Mouse (Mus musculus): ENCODE measurements around the gene Snap91. TPM values are rescaled to one million over a fixed set of nuclear protein-coding genes. Genes with fewer than 3 reads are reported as not detected.

Gene Snap91
- polyA plus RNA-seq, 1 experiment from 2014 or later = 0.26 TPM

DNA sequence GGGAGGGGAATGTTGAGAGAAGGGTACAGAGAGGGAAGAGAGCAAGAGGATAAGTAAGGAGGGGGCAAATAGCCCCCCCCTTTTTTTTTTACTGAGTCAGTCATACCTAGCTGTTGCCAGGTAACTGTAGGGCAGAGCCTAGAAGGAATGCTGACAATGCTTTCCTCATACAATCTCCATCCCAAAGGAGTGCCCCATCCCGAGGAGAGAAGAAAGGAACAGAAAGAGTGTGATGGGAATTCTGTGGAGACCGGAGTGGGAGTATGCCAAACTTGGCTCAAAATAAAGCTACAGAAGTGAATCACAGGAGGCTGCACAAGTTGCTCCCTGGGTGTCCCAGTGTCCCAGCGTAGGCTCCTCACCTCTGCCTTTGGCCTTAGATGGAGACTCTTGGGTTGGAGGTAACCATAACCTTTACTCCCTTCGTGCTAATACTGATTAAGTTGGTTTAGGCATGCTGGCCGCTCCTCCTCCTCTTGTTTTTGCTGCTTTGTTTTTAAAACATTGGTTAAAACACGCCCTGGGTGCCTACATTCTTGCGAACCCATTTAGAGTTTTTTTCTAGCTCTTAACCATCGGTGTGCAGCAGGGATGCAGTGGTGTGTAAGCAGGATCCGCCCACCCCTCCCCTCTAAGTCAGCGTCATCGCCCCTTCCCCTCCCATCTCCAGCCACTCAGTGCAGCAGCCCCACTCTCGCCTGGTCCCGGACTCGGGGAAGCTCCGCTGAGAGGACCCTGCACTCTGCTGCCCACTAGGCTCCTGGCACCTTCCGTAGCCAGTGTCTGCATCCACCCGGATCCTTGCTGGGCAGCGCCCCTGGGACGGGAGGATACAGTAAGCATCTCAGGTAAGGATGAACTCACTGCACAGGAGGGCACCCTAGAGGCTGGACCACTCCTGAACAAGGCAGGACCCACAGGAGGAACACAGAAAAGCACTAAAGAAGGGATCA is 137.2 kb downstream of the Snap91 start, which contains the start of gene Prss35:
Gene Prss35, plus strand, starts transcription at position 691 of the 953 bp plus-strand sequence.
- no peaks in the 10 kb centered on the region for H3K9me3 ChIP-seq (replicated peaks)
- no peak within 1 kb of the TSS for H3K4me3 ChIP-seq (replicated peaks)
- no peak within 1 kb of the TSS for H3K27ac ChIP-seq (replicated peaks)
- H3K4me2 ChIP-seq = no peak within 1 kb of the TSS
- no peaks in the 10 kb centered on the region for H3K4me1 ChIP-seq (replicated peaks)
- WGBS (ENCODE audit: insufficient replicate concordance) = 4% methylated on average over 19 of the region's 19 CpGs
- H3K36me3 ChIP-seq (replicated peaks) = no peaks in the 10 kb centered on the region
- no peak within 1 kb of the TSS for H3K9ac ChIP-seq
- H3K27me3 ChIP-seq = peaks cover 10% of the 10 kb centered on the region; the same call in 1 of the 2 replicates
- ATAC-seq (ENCODE audit: insufficient read depth) = no peak

DNA sequence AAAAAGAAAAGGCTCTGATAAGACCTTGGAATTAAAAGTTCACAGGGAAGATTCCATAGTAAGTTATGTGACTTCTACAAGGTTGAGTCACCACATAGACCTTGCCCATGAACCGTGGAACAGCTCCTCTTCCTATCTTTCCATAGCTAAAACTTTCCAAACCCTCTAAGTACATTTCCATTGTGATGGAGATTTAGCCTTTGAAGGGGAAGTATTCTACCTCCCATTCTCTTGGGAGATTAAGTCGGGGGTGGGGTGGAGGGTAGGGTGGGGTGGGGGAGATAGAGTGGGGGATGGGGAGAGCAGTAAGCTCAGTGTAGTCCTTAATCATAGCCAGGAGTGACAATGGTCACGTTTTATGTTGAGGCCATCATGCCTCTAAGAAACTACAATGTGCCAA is 140.5 kb downstream of the Snap91 start:
- no peak for ATAC-seq (ENCODE audit: insufficient read depth)
- H3K27me3 ChIP-seq = peaks cover 10% of the 10 kb centered on the region; the same call in 1 of the 2 replicates
- 23% methylated on average over 3 of the region's 3 CpGs for WGBS (ENCODE audit: insufficient replicate concordance)
- H3K4me3 ChIP-seq (replicated peaks) = no peak overlapping the region
- H3K36me3 ChIP-seq (replicated peaks) = no peaks in the 10 kb centered on the region
- no peak overlapping the region for H3K4me2 ChIP-seq
- no peaks in the 10 kb centered on the region for H3K9me3 ChIP-seq (replicated peaks)
- H3K9ac ChIP-seq = no peak overlapping the region
- no peaks in the 10 kb centered on the region for H3K4me1 ChIP-seq (replicated peaks)
- H3K27ac ChIP-seq (replicated peaks) = no peak overlapping the region

DNA sequence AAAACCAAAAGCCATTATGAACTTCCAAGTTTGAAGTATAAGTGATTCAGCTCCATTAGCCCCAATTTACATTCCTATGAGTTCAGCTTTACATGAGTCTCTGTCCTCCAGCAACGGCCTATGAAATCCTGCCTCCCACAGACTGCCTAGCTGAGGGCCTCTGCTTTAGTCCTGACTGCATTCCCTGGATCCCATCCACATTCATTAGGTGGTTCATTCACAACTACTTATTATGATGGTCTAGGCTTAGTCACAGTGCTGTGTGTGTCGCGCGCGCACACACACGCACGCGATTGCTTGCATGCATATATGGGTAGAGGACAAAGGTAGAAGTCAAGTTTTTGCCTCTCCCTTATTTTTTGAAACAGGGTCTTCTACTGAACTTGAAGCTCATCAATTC is 141.7 kb downstream of the Snap91 start:
- no peak for ATAC-seq (ENCODE audit: insufficient read depth)
- Histone ChIP-seq H3K4me1 (replicated peaks) (no peaks in the 10 kb centered on the region), H3K9me3 (replicated peaks) (no peaks in the 10 kb centered on the region), H3K27ac (replicated peaks) (no peak overlapping the region), H3K36me3 (replicated peaks) (no peaks in the 10 kb centered on the region), H3K27me3 (0 out of 2 replicates have a peak, but pooled peaks cover 4% of the 10 kb centered on the region), H3K9ac (no peak overlapping the region), H3K4me2 (no peak overlapping the region), H3K4me3 (replicated peaks) (no peak overlapping the region)
- 89% methylated on average over 8 of the region's 8 CpGs for WGBS (ENCODE audit: insufficient replicate concordance)

DNA sequence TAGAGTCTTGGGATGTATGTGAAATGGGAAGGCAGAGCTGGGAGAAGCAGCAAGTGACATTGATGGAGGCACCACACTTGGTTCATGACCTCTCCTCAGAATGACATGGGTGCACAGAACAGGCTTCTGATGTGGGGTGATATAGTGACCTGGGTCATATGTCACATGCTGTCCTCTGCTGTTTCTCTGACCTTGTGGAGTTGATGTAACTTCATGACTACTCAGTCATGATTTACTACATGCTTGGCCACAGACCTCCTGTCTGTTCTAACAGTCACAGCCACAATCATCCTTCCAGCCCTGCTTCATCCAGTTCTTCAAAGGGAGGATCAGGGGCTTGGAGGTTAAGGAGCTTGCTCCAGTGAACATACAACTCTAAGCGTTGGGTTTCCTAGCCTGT is 142.4 kb downstream of the Snap91 start:
- ATAC-seq (ENCODE audit: insufficient read depth) = no peak
- Histone ChIP-seq H3K9me3 (replicated peaks) (no peaks in the 10 kb centered on the region), H3K27me3 (no peaks in the 10 kb centered on the region), H3K27ac (replicated peaks) (no peak overlapping the region), H3K4me3 (replicated peaks) (no peak overlapping the region), H3K9ac (no peak overlapping the region), H3K4me2 (no peak overlapping the region), H3K36me3 (replicated peaks) (no peaks in the 10 kb centered on the region), H3K4me1 (replicated peaks) (no peaks in the 10 kb centered on the region)
- WGBS (ENCODE audit: insufficient replicate concordance) = 67% methylated on average over 1 of the region's 1 CpGs

- H3K4me2 ChIP-seq = no peak overlapping the region
- 77% methylated on average over 4 of the region's 4 CpGs for WGBS (ENCODE audit: insufficient replicate concordance)
Measured at GRCm38 (mm10) chr9:86736991-86737390, 143.5 kb downstream of the Snap91 start.

GRCm38 (mm10) chr9:86734795-86735194 is 145.7 kb downstream of the Snap91 start:
- Histone ChIP-seq H3K4me3 (replicated peaks) (no peak overlapping the region), H3K27ac (replicated peaks) (no peak overlapping the region), H3K9ac (no peak overlapping the region), H3K27me3 (no peaks in the 10 kb centered on the region), H3K4me2 (no peak overlapping the region), H3K36me3 (replicated peaks) (no peaks in the 10 kb centered on the region), H3K9me3 (replicated peaks) (no peaks in the 10 kb centered on the region), H3K4me1 (replicated peaks) (no peaks in the 10 kb centered on the region)
- no peak for ATAC-seq (ENCODE audit: insufficient read depth)
- WGBS (ENCODE audit: insufficient replicate concordance) = 57% methylated on average over 9 of the region's 9 CpGs

More at GRCm38 (mm10) chr9:86736991-86737390, 143.5 kb downstream of the Snap91 start:
- Histone ChIP-seq H3K9ac (no peak overlapping the region), H3K4me3 (replicated peaks) (no peak overlapping the region), H3K27me3 (no peaks in the 10 kb centered on the region), H3K9me3 (replicated peaks) (no peaks in the 10 kb centered on the region), H3K36me3 (replicated peaks) (no peaks in the 10 kb centered on the region), H3K4me1 (replicated peaks) (no peaks in the 10 kb centered on the region), H3K27ac (replicated peaks) (no peak overlapping the region)
- no peak for ATAC-seq (ENCODE audit: insufficient read depth)

DNA sequence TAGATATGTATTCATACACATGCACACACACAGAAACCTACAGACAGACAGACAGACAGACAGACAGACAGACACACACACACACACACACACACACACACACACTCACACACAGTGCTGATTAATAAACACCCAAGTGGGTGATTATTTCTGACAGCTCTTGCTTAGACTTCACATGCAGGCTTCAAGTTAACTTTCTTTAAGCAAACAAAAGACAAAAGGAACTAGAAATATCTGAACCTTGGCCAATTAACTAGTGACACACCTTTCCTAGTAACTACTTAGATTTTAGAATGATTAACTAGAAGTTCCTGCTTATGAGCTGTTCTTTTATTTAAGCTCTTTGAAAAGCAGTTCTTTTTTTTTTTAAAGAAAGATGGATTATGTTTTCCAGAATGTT is 146.1 kb downstream of the Snap91 start:
- Histone ChIP-seq H3K9ac (no peak overlapping the region), H3K27ac (replicated peaks) (no peak overlapping the region), H3K4me1 (replicated peaks) (no peaks in the 10 kb centered on the region), H3K4me3 (replicated peaks) (no peak overlapping the region), H3K36me3 (replicated peaks) (no peaks in the 10 kb centered on the region), H3K9me3 (replicated peaks) (no peaks in the 10 kb centered on the region), H3K4me2 (no peak overlapping the region), H3K27me3 (no peaks in the 10 kb centered on the region)
- no peak for ATAC-seq (ENCODE audit: insufficient read depth)

DNA sequence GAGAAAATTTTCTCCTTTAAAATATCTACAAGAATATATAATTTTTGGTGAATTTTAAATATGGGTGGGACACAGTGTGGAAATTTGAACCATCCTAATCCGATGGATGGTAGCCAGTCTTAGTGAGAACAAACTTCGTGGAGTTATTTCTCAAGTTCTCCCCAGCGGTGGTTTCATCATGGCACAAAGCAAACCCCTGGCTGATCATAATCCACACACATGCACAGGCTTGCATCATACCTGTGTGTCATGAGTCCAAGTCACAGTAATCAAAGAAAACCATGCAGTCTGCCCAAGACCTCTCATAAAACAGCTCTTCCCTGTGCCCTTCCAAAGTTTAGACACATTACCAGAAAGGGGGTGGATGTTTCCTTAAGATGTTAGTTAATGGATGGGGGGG is 150.6 kb downstream of the Snap91 start:
- no peaks in the 10 kb centered on the region for H3K27me3 ChIP-seq
- H3K4me1 ChIP-seq (replicated peaks) = no peaks in the 10 kb centered on the region
- H3K36me3 ChIP-seq (replicated peaks) = no peaks in the 10 kb centered on the region
- H3K27ac ChIP-seq (replicated peaks) = no peak overlapping the region
- no peak overlapping the region for H3K4me3 ChIP-seq (replicated peaks)
- H3K9me3 ChIP-seq (replicated peaks) = no peaks in the 10 kb centered on the region
- 56% methylated on average over 3 of the region's 3 CpGs for WGBS (ENCODE audit: insufficient replicate concordance)
- H3K9ac ChIP-seq = no peak overlapping the region
- no peak overlapping the region for H3K4me2 ChIP-seq
- no peak for ATAC-seq (ENCODE audit: insufficient read depth)

- H3K27me3 ChIP-seq = no peaks in the 10 kb centered on the region
- no peak overlapping the region for H3K27ac ChIP-seq (replicated peaks)
- WGBS (ENCODE audit: insufficient replicate concordance) = 22% methylated on average over 1 of the region's 1 CpGs
- H3K9ac ChIP-seq = no peak overlapping the region
- H3K9me3 ChIP-seq (replicated peaks) = no peaks in the 10 kb centered on the region
- H3K4me2 ChIP-seq = no peak overlapping the region
- H3K4me3 ChIP-seq (replicated peaks) = no peak overlapping the region
- no peaks in the 10 kb centered on the region for H3K4me1 ChIP-seq (replicated peaks)
- H3K36me3 ChIP-seq (replicated peaks) = no peaks in the 10 kb centered on the region
- ATAC-seq (ENCODE audit: insufficient read depth) = no peak
Measured at GRCm38 (mm10) chr9:86729084-86729483, 151.4 kb downstream of the Snap91 start.

DNA sequence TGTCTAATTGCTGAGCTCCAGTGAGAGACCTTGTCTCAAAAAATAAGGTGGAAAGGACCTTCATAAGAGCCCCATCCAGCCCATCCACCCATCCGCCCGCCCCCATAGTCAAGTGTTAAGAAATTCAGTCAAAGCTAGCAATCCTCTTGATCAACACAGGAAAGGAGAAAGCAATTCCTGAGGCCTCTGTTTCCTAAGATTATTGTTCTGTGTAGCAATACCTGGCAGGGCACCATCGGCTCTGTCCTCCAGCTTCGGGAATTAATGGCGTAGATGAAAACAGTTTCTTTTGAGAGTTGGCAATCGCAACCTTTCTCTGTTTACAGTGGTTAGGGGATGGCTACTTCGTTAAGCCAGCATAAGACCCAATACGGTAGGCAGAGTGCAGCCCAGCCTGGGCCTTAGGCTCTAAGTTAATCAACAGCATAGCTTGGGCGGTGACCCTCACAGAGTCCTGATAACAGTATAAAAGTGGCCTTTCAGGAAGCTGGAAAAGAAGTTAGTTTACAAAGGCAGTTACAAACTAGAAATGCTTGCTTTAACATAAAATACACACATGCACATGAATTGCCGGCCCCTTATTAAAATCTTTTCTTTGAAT is 152.1 kb downstream of the Snap91 start:
- H3K4me3 ChIP-seq (replicated peaks) = no peak overlapping the region
- H3K36me3 ChIP-seq (replicated peaks) = no peaks in the 10 kb centered on the region
- no peaks in the 10 kb centered on the region for H3K27me3 ChIP-seq
- ATAC-seq (ENCODE audit: insufficient read depth) = no peak
- 58% methylated on average over 10 of the region's 10 CpGs for whole genome bisulfite sequencing (ENCODE audit: insufficient replicate concordance)
- no peak overlapping the region for H3K4me2 ChIP-seq
- no peak overlapping the region for H3K9ac ChIP-seq
- no peaks in the 10 kb centered on the region for H3K9me3 ChIP-seq (replicated peaks)
- no peak overlapping the region for H3K27ac ChIP-seq (replicated peaks)
- H3K4me1 ChIP-seq (replicated peaks) = no peaks in the 10 kb centered on the region

DNA sequence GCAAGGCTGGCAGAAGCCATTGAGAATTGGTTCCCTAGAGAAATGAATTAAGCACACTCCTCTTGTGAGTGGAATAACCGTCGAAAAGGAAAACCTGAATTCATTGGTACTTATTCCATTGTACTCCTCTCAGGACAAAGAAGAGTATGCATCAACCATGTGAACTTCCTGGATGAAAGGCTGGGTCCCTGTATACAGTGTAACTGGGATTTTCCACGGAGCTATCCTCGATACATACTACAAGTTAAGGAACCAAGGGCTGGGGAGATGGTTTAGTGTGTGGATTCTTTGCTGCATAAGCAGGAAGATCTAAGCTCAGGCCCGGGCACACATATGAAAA is 154.1 kb downstream of the Snap91 start:
- 62% methylated on average over 5 of the region's 5 CpGs for whole genome bisulfite sequencing (ENCODE audit: insufficient replicate concordance)
- Histone ChIP-seq H3K36me3 (replicated peaks) (no peaks in the 10 kb centered on the region), H3K27ac (replicated peaks) (no peak overlapping the region), H3K4me3 (replicated peaks) (no peak overlapping the region), H3K9ac (no peak overlapping the region), H3K27me3 (no peaks in the 10 kb centered on the region), H3K4me2 (no peak overlapping the region), H3K4me1 (replicated peaks) (no peaks in the 10 kb centered on the region), H3K9me3 (replicated peaks) (no peaks in the 10 kb centered on the region)
- no peak for ATAC-seq (ENCODE audit: insufficient read depth)
